Mouse (Mus musculus) ES-E14 (cell line): ENCODE measurements around the gene Igsf8.

Source experiments
- CHD2 ChIP-seq: IDR thresholded peaks from 2 replicates; pipeline ENCODE4 v1.6.1; 2014; ENCODE audit warnings: mild to moderate bottlenecking, low read depth, low read length, inconsistent platforms
- HCFC1 ChIP-seq: IDR thresholded peaks from 2 replicates; pipeline ENCODE4 v1.6.1; 2012; ENCODE audit warnings: low read length, inconsistent platforms, borderline replicate concordance; ENCODE audit not compliant: insufficient read depth
- ZC3H11A ChIP-seq: IDR thresholded peaks from 2 replicates; pipeline ENCODE4 v1.6.1; 2012; ENCODE audit warnings: low read depth, mild to moderate bottlenecking, inconsistent platforms, low read length, borderline replicate concordance
- ZNF384 ChIP-seq: IDR thresholded peaks from 2 replicates; pipeline ENCODE4 v1.6.1; 2012; ENCODE audit warnings: low read depth, low read length, inconsistent platforms

DNA sequence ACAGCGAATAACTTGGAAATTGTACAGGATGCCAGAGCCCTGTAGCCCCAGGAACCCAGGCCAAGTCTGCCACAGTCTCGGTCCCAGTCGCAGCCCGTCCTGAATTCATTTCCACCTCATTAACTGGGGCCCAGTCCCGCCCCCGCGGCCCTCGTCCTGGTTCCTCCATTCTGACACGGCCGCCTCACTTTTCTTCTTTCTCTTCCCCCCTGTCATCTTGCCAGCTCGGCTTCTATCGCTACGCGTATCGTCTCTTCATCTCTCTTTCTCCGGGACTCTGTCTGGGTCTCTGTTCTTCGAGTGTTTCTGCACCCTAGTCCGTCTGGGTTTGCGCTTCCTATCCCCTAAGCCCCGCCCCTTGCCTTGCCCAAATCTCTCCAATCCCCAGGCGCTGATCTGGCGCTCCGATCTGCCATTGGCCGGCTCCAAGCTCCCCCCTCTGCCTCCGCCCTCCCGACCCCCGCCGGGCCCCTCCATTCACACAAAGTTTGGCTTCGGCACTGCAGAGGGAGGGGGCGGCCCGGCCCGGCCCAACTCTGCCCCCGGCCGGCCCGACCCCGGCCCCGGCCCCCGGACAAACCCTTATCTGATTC lies 79.4 kb downstream of the Igsf8 start, which contains the start of gene Kcnj10:
- TF ChIP-seq ZNF384 (no peak), ZC3H11A (no peak), CHD2 (no peak), HCFC1 (no peak)
